Mouse (Mus musculus) liver, postnatal 0 days (tissue): Measurements from ENCODE around the gene Csk.

Experiments
- CTCF ChIP-seq: sonication (generic); IDR thresholded peaks from 2 replicates; pipeline ENCODE4 v1.5.1; 2016; ENCODE audit warnings: antibody characterized with exemption, low read depth
- EP300 ChIP-seq: IDR thresholded peaks from 2 replicates; pipeline ENCODE4 v1.6.1; 2016; ENCODE audit warnings: antibody characterized with exemption, low read depth, mild to moderate bottlenecking

- TF ChIP-seq EP300 (no peak), CTCF (no peak)
Measured at GRCm38 (mm10) chr9:57650130-57650785, 3.2 kb downstream of the Csk start.
